Mouse (Mus musculus): Measurements from ENCODE around the gene Stt3b.

- no peak for TF ChIP-seq CTCF (IDR thresholded peaks at IDR 0.05; ENCODE audit: low read depth, low read length)
- no peak for TF ChIP-seq EP300 (IDR thresholded peaks at IDR 0.05; ENCODE audit: insufficient read depth, low read depth, low read length)
Measured at GRCm38 (mm10) chr9:115309977-115310345, 260 bp downstream of the Stt3b start.

Data from ES-Bruce4 (cell line).